Mouse (Mus musculus) layer of hippocampus, postnatal 10 days (tissue): ENCODE results near the gene Casp2. TPM values are rescaled to one million over a fixed set of nuclear protein-coding genes. Genes with fewer than 3 reads are reported as not detected.

Source experiments
- DNase-seq, 2 experiments: peaks; one replicate each; pipeline ENCODE4 v3.0.0; 2021; ENCODE audit warnings: low spot score in 2 of 2
- long read RNA-seq: library from polyadenylated mRNA; stranded (forward); transcript quantifications from one replicate; pipeline ENCODE4 v2.0.0, GENCODE M21; 2023
- total RNA-seq, 2 experiments: library from RNA; stranded (reverse); gene quantifications; 2 replicates each; pipeline ENCODE4 v1.2.3; 2021

Gene Casp2
- 10 to 100 TPM; 28.0 to 32.2 TPM for total RNA-seq
- long read RNA-seq, transcript Casp2-201 (11 exons, 3,529 nt), result major isoform, 12 of 16 reads
- long read RNA-seq, partial matches to known transcripts, result 2 of 16 reads
- long read RNA-seq, other reads (novel, unspliced or antisense), result 0 of 16 reads

DNA sequence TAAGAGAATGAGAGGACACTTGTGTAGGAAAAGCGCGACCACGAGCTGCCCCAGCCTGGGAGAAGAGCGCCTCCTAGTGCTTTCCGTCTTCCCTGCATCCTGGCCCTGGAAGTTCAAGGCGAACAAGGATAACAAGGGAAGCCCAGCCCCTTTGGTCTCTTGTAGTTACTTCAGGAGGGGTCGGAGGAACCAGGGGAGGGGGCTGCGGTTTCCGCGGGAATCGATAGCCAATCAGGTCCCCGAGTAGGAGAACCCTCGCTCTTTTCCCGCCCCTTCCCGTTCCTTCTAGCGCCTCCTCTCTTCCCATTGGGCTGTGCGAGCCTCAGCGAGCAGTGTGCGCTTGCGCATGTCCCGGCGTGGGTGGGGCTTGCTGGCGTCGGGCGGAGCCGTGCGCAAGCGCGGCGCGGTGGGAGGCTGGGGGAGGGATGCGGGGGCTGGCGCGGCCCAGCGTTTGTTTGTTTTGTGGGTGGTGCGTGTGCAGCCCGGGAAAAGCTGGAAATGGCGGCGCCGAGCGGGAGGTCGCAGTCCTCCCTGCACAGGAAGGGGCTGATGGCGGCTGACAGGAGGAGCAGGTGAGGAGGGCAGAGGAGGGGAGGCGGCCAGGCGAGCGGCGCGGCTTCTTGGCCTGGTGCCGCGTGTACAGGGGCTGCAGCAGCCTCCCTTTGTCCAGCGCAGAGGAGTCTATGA is at the start of gene Casp2:
Casp2 (plus strand) TSS at position 360 of the 687 bp plus-strand sequence.
- DNase-seq, result peak; percentile 98 to 99

- DNase-seq, result no peak
Measured at GRCm38 (mm10) chr6:42215028-42215427, 49.8 kb upstream of the Casp2 start, which contains the start of gene Tas2r144. TSS of gene Tas2r144 (plus strand) at chr6:42215328.

- no peak for DNase-seq
Measured at GRCm38 (mm10) chr6:42222286-42222685, 42.5 kb upstream of the Casp2 start.

DNA sequence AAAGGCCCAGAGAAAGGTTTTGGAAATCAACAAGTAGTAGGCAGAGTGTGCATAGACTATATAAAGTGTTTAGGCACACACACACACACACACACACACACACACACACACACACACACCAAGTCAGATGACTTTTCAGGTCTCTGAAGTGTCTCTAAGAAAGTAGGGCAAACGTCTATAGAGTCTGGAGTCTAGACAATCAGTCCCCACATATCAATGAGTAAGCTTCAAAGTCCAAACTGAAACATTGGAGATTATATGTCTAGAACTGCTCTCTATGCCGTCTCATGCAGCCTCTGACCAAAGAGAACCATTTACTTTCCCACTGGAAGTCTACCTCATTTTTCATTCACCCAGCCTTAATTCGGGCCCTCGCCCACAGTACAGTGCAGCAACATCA is 39.7 kb upstream of the Casp2 start:
- DNase-seq, result no peak

GRCm38 (mm10) chr6:42227240-42228101 is 37.3 kb upstream of the Casp2 start:
- DNase-seq, result peak; percentile 77

GRCm38 (mm10) chr6:42229610-42230009 is 35.2 kb upstream of the Casp2 start:
- no peak for DNase-seq

DNA sequence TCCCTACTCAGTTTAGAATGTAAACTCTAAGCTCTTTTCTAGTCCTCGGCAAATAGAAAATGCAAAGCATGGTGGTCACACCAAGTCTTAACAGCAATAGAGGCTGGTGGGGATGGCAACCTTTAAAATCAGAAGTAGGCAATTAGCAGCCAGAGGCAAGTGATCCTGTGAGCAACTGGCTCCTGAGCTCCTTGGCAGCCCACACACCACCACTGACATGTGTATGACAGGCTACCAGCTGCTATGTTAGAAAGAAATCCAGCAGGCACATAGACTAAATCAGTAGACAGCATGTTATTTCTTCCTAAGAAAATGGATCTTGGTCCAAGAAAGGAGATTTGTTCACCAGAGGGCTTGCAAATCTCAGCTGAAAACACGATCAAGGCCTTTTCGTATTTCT is 33.6 kb upstream of the Casp2 start:
- DNase-seq, result no peak

GRCm38 (mm10) chr6:42237276-42237805 is 27.4 kb upstream of the Casp2 start:
- DNase-seq, result no peak

GRCm38 (mm10) chr6:42241311-42242045 is 23.3 kb upstream of the Casp2 start:
- no peak for DNase-seq

- peak; percentile 56 to 64 for DNase-seq
Measured at GRCm38 (mm10) chr6:42245711-42246353, 19.0 kb upstream of the Casp2 start, which contains the start of gene Gstk1. TSS of gene Gstk1 (plus strand) at chr6:42245935.

- DNase-seq, result no peak
Measured at GRCm38 (mm10) chr6:42247173-42247572, 17.6 kb upstream of the Casp2 start.

GRCm38 (mm10) chr6:42247981-42248380 is 16.8 kb upstream of the Casp2 start:
- no peak for DNase-seq

DNA sequence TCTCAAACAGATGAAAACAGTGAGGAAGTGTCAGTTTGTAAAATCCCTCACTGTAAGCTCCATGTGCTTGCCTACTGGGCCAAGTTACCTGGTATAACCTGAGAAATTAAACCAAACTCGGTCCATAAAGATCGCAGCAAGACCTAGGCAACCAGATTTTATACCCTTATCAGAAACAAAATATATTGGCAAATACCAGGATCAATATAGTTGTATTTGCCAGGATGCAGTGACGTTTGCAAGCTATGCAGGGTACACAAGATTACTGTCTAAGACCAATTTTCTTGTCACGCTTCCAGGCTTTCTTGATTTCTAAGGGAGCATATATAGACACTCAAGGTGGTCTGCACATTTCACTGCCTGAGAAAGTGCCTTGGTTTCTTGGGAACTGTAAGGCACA is 13.0 kb upstream of the Casp2 start:
- no peak for DNase-seq

DNA sequence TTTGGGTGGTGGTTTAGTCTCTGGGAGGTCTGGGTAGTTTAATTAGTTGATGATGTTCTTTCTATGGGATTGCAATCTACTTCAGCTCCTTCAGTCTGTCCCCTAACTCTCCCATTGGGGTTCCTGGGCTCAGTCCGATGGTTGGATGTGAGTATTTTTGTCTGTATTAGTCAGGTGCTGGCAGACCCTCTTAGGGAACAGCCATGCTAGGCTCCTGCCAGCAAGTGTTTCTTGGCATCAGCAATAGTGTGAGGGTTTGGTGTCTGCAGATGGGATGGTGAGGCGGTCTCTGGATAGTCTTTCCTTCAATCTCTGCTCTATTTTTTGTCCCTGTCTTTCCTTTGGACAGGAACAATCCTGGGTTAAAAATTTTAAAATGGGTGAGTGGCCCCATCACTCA is 11.7 kb upstream of the Casp2 start:
- no peak for DNase-seq

GRCm38 (mm10) chr6:42257303-42257863 is 7.4 kb upstream of the Casp2 start:
- peak; percentile 51 to 64 for DNase-seq

GRCm38 (mm10) chr6:42260430-42260829 is 4.4 kb upstream of the Casp2 start:
- DNase-seq, result no peak

- DNase-seq, result no peak
Measured at GRCm38 (mm10) chr6:42261524-42262170, 3.1 kb upstream of the Casp2 start, which contains the start of gene Tmem139. TSS of gene Tmem139 (plus strand) at chr6:42261970.

GRCm38 (mm10) chr6:42265391-42266330 is 876 bp downstream of the Casp2 start:
- DNase-seq, result no peak
